Mouse (Mus musculus) liver, adult 2 months (tissue): ENCODE measurements around the gene Lrrc43.

ENCODE experiments used
- CTCF ChIP-seq: fragments of 200-500 bp; IDR thresholded peaks from 2 replicates; pipeline ENCODE4 v1.5.1; 2011; ENCODE audit warnings: low read depth, low read length, control low read depth
- POLR2A ChIP-seq: fragments of 200-500 bp; IDR thresholded peaks from 2 replicates; pipeline ENCODE4 v1.6.1; 2011; ENCODE audit warnings: low read length, control low read depth; ENCODE audit not compliant: insufficient read depth; ENCODE audit errors: extremely low read depth

DNA sequence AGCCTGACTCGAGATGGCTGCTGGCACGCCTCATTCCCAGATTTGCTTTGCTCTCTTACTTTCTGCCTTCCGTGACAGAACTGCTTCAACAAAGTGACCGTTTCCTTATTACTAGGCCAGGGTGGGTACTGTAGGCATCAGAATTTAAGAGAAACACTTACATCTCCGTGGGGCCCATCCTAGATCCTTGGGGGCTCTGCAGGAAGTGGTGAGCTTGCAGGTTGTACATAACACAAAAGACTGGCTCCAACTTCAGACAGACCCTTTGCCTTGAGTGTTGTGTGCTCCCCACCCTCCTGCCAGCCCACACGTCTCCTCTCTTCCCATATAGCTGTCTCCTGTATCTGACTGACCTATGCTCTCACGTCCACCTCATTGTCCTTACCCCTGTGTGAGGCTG, 37.2 kb upstream of the Lrrc43 start:
- TF ChIP-seq CTCF (no peak), POLR2A (no peak)
